Mouse (Mus musculus) testis, adult 2 months (tissue): Measurements from ENCODE around the gene Gm10721.
"Not testable (repeated sequence)": the region's sequence is repeated elsewhere in the genome, so short reads cannot be mapped to it uniquely, and the experiment has no call there.

ENCODE experiments used
- CTCF ChIP-seq: fragments of 200-500 bp; IDR thresholded peaks from 2 replicates; pipeline ENCODE4 v1.5.1; 2012; ENCODE audit warnings: low read depth, mild to moderate bottlenecking, inconsistent platforms, low read length, moderate library complexity; ENCODE audit not compliant: control insufficient read depth, insufficient read depth, insufficient replicate concordance
- POLR2A ChIP-seq: fragments of 200-500 bp; IDR thresholded peaks from 2 replicates; pipeline ENCODE4 v1.6.1; 2012; ENCODE audit warnings: low read depth, mild to moderate bottlenecking, inconsistent platforms, low read length, moderate library complexity; ENCODE audit not compliant: control insufficient read depth

DNA sequence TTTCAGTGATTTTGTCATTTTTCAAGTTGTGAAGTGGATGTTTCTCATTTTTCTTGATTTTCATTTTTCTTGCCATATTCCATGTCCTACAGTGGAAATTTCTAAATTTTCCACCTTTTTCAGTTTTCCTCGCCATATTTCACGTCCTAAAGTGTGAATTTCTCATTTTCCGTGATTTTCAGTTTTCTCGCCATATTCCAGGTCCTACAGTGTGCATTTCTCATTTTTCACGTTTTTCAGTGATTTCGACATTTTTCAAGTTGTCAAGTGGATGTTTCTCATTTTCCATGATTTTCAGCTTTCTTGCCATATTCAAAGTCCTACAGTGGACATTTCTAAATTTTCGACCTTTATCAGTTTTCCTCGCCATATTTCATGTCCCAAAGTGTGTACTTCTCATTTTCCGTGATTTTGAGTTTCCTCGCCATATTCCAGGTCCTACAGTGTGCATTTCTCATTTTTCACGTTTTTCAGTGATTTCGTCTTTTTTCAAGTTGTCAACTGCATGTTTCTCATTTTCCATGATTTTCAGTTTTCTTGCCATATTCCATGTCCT, 12.1 kb downstream of the Gm10721 start, which contains the start of gene Gm10717:
- not testable (repeated sequence) for TF ChIP-seq CTCF, POLR2A
